Mouse (Mus musculus) midbrain, embryonic 16.5 days (tissue): ENCODE measurements around the gene Lrba. TPM values are rescaled to one million over a fixed set of nuclear protein-coding genes. Genes with fewer than 3 reads are reported as not detected.

Source experiments
- ATAC-seq: fragments of 200-750 bp; cut with Nextera tagmentation; 2 replicates; pipeline ENCODE4 v1.8.0; 2017; ENCODE audit warnings: moderate TSS enrichment
- H3K27ac ChIP-seq: fragments of 300-500 bp; sonication (generic); 2 replicates; pipeline ENCODE4 v1.5.1; 2014; ENCODE audit warnings: mild to moderate bottlenecking, low read length, mixed read lengths
- H3K27me3 ChIP-seq: fragments of 300-500 bp; sonication (generic); 2 replicates; pipeline ENCODE4 v1.6.1; 2014; ENCODE audit warnings: low read depth, low read length, mixed read lengths; ENCODE audit not compliant: control insufficient read depth, insufficient read depth
- H3K36me3 ChIP-seq: fragments of 300-500 bp; sonication (generic); 2 replicates; pipeline ENCODE4 v1.6.1; 2014; ENCODE audit warnings: mild to moderate bottlenecking, low read length, moderate library complexity, mixed read lengths; ENCODE audit not compliant: control insufficient read depth, insufficient read depth
- H3K4me1 ChIP-seq: fragments of 300-500 bp; sonication (generic); 2 replicates; pipeline ENCODE4 v1.6.1; 2014; ENCODE audit warnings: mild to moderate bottlenecking, low read length, mixed read lengths; ENCODE audit not compliant: control insufficient read depth, insufficient read depth
- H3K4me2 ChIP-seq: fragments of 300-500 bp; sonication (generic); 2 replicates; pipeline ENCODE4 v1.6.1; 2014; ENCODE audit warnings: mild to moderate bottlenecking, low read length, mixed read lengths
- H3K4me3 ChIP-seq: fragments of 300-500 bp; sonication (generic); 2 replicates; pipeline ENCODE4 v1.5.1; 2014; ENCODE audit warnings: low read depth, mild to moderate bottlenecking, low read length, moderate library complexity, mixed read lengths
- H3K9ac ChIP-seq: fragments of 300-500 bp; sonication (generic); 2 replicates; pipeline ENCODE4 v1.6.1; 2014; ENCODE audit warnings: low read depth, low read length, mixed read lengths
- H3K9me3 ChIP-seq: fragments of 300-500 bp; sonication (generic); replicated peaks from 2 replicates; pipeline ENCODE4 v1.6.1; 2014; ENCODE audit warnings: mild to moderate bottlenecking, low read length, mixed read lengths; ENCODE audit not compliant: control insufficient read depth, poor library complexity, severe bottlenecking
- WGBS: fragments of 180-500 bp; shearing (Covaris S2); extraction: QIAGEN DNeasy Blood & Tissue Kit; methylation state at CpG from one replicate; pipeline ENCODE4 v1.1.7; 2014; 5-methylcytosine and 5-hydroxymethylcytosine counted together
- polyA plus RNA-seq: library from polyadenylated mRNA; unstranded; fragments of >200 nt; fragmentation: Nextera tagmentation; extraction: Ambion mirVana; gene quantifications from 2 replicates; pipeline ENCODE4 v1.2.1, GENCODE M21; 2015

Gene Lrba
- polyA plus RNA-seq, 1 experiment from 2014 or later = 4.5 TPM

GRCm38 (mm10) chr3:86385047-86385446 lies 160.6 kb downstream of the Lrba start:
- no peak for ATAC-seq
- Histone ChIP-seq H3K4me2 (no peak overlapping the region), H3K36me3 (no peaks in the 10 kb centered on the region), H3K4me1 (no peaks in the 10 kb centered on the region), H3K27me3 (no peaks in the 10 kb centered on the region), H3K9ac (no peak overlapping the region), H3K27ac (no peak overlapping the region), H3K4me3 (no peak overlapping the region), H3K9me3 (no peaks in the 10 kb centered on the region)
- WGBS = 83% methylated on average over 1 of the region's 1 CpGs

GRCm38 (mm10) chr3:86386246-86386645 lies 161.8 kb downstream of the Lrba start:
- WGBS = 65% methylated on average over 4 of the region's 4 CpGs
- Histone ChIP-seq H3K27ac (no peak overlapping the region), H3K9me3 (no peaks in the 10 kb centered on the region), H3K27me3 (no peaks in the 10 kb centered on the region), H3K4me3 (no peak overlapping the region), H3K36me3 (no peaks in the 10 kb centered on the region), H3K4me1 (no peaks in the 10 kb centered on the region), H3K9ac (no peak overlapping the region), H3K4me2 (no peak overlapping the region)
- no peak for ATAC-seq

- Histone ChIP-seq H3K27me3 (no peaks in the 10 kb centered on the region), H3K4me2 (no peak overlapping the region), H3K9ac (no peak overlapping the region), H3K36me3 (no peaks in the 10 kb centered on the region), H3K9me3 (no peaks in the 10 kb centered on the region), H3K27ac (no peak overlapping the region), H3K4me3 (no peak overlapping the region), H3K4me1 (no peaks in the 10 kb centered on the region)
- no peak for ATAC-seq
- 92% methylated on average over 2 of the region's 2 CpGs for WGBS
Observed at GRCm38 (mm10) chr3:86423828-86424227, 199.3 kb downstream of the Lrba start.

GRCm38 (mm10) chr3:86426733-86427132 lies 202.3 kb downstream of the Lrba start:
- Histone ChIP-seq H3K4me1 (no peaks in the 10 kb centered on the region), H3K4me2 (no peak overlapping the region), H3K4me3 (no peak overlapping the region), H3K9me3 (no peaks in the 10 kb centered on the region), H3K36me3 (no peaks in the 10 kb centered on the region), H3K9ac (no peak overlapping the region), H3K27ac (no peak overlapping the region), H3K27me3 (no peaks in the 10 kb centered on the region)
- ATAC-seq = no peak
- 95% methylated on average over 1 of the region's 1 CpGs for WGBS

- no peaks in the 10 kb centered on the region for H3K27me3 ChIP-seq
- 89% methylated on average over 4 of the region's 4 CpGs for WGBS
- H3K4me2 ChIP-seq = no peak overlapping the region
- no peak for ATAC-seq
- H3K4me1 ChIP-seq = peaks cover 6% of the 10 kb centered on the region
- H3K9me3 ChIP-seq = no peaks in the 10 kb centered on the region
- H3K36me3 ChIP-seq = no peaks in the 10 kb centered on the region
- no peak overlapping the region for H3K4me3 ChIP-seq
- H3K9ac ChIP-seq = no peak overlapping the region
- no peak overlapping the region for H3K27ac ChIP-seq
Observed at GRCm38 (mm10) chr3:86443497-86443896, 219.0 kb downstream of the Lrba start.

GRCm38 (mm10) chr3:86451211-86451610 lies 226.7 kb downstream of the Lrba start:
- H3K27ac ChIP-seq = no peak overlapping the region
- H3K9ac ChIP-seq = no peak overlapping the region
- no peak for ATAC-seq

GRCm38 (mm10) chr3:86461582-86461981 lies 237.1 kb downstream of the Lrba start:
- no peaks in the 10 kb centered on the region for H3K4me1 ChIP-seq
- ATAC-seq = no peak
- H3K4me2 ChIP-seq = no peak overlapping the region
- H3K27me3 ChIP-seq = no peaks in the 10 kb centered on the region
- H3K36me3 ChIP-seq = no peaks in the 10 kb centered on the region
- H3K4me3 ChIP-seq = no peak overlapping the region
- no peaks in the 10 kb centered on the region for H3K9me3 ChIP-seq
- 87% methylated on average over 3 of the region's 3 CpGs for WGBS
- no peak overlapping the region for H3K27ac ChIP-seq
- no peak overlapping the region for H3K9ac ChIP-seq

More at GRCm38 (mm10) chr3:86451211-86451610, 226.7 kb downstream of the Lrba start:
- Histone ChIP-seq H3K9me3 (no peaks in the 10 kb centered on the region), H3K27me3 (no peaks in the 10 kb centered on the region), H3K4me2 (no peak overlapping the region), H3K4me1 (peaks cover 10% of the 10 kb centered on the region), H3K36me3 (no peaks in the 10 kb centered on the region), H3K4me3 (no peak overlapping the region)
- WGBS = 97% methylated on average over 2 of the region's 2 CpGs

GRCm38 (mm10) chr3:86489992-86490391 lies 265.5 kb downstream of the Lrba start:
- Histone ChIP-seq H3K27me3 (no peaks in the 10 kb centered on the region), H3K27ac (no peak overlapping the region), H3K9me3 (no peaks in the 10 kb centered on the region), H3K9ac (no peak overlapping the region), H3K4me2 (no peak overlapping the region), H3K4me3 (no peak overlapping the region), H3K4me1 (no peaks in the 10 kb centered on the region), H3K36me3 (no peaks in the 10 kb centered on the region)
- ATAC-seq = no peak
- whole genome bisulfite sequencing = 88% methylated on average over 1 of the region's 1 CpGs

GRCm38 (mm10) chr3:86500586-86500985 lies 276.1 kb downstream of the Lrba start:
- H3K4me3 ChIP-seq = no peak overlapping the region
- H3K4me2 ChIP-seq = no peak overlapping the region
- H3K27me3 ChIP-seq = no peaks in the 10 kb centered on the region
- H3K9me3 ChIP-seq = no peaks in the 10 kb centered on the region
- H3K9ac ChIP-seq = no peak overlapping the region
- H3K27ac ChIP-seq = no peak overlapping the region
- no peaks in the 10 kb centered on the region for H3K36me3 ChIP-seq
- no peak for ATAC-seq
- H3K4me1 ChIP-seq = no peaks in the 10 kb centered on the region
